Mouse (Mus musculus): ENCODE data around the gene Aff1.

The Aff1 gene

GRCm38 (mm10) chr5:103693041-103693641 lies 967 bp downstream of the Aff1 start:
- DNase-seq (ENCODE audit: low spot score), result peak; percentile 17

- no peak for DNase-seq (ENCODE audit: low spot score)
Measured at GRCm38 (mm10) chr5:103694094-103694493, 1.9 kb downstream of the Aff1 start.

- no peak for DNase-seq (ENCODE audit: low spot score)
Measured at GRCm38 (mm10) chr5:103697875-103698491, 5.8 kb downstream of the Aff1 start.

GRCm38 (mm10) chr5:103698577-103698976 lies 6.4 kb downstream of the Aff1 start:
- no peak for DNase-seq (ENCODE audit: low spot score)

GRCm38 (mm10) chr5:103699537-103699936 lies 7.4 kb downstream of the Aff1 start:
- no peak for DNase-seq (ENCODE audit: low spot score)

GRCm38 (mm10) chr5:103700661-103701060 lies 8.5 kb downstream of the Aff1 start:
- no peak for DNase-seq (ENCODE audit: low spot score)

GRCm38 (mm10) chr5:103701466-103701865 lies 9.3 kb downstream of the Aff1 start:
- DNase-seq (ENCODE audit: low spot score), result no peak

- no peak for DNase-seq (ENCODE audit: low spot score)
Measured at GRCm38 (mm10) chr5:103702527-103702926, 10.4 kb downstream of the Aff1 start.

GRCm38 (mm10) chr5:103705331-103705730 lies 13.2 kb downstream of the Aff1 start:
- no peak for DNase-seq (ENCODE audit: low spot score)

- no peak for DNase-seq (ENCODE audit: low spot score)
Measured at GRCm38 (mm10) chr5:103705874-103706273, 13.7 kb downstream of the Aff1 start.

- no peak for DNase-seq (ENCODE audit: low spot score)
Measured at GRCm38 (mm10) chr5:103709044-103709443, 16.9 kb downstream of the Aff1 start.

- DNase-seq (ENCODE audit: low spot score), result no peak
Measured at GRCm38 (mm10) chr5:103711886-103712285, 19.7 kb downstream of the Aff1 start.

- DNase-seq (ENCODE audit: low spot score), result no peak
Measured at GRCm38 (mm10) chr5:103713422-103713821, 21.2 kb downstream of the Aff1 start.

- DNase-seq (ENCODE audit: low spot score), result no peak
Measured at GRCm38 (mm10) chr5:103714943-103715342, 22.8 kb downstream of the Aff1 start.

GRCm38 (mm10) chr5:103716824-103717342 lies 24.7 kb downstream of the Aff1 start:
- no peak for DNase-seq (ENCODE audit: low spot score)

GRCm38 (mm10) chr5:103719131-103719530 lies 27.0 kb downstream of the Aff1 start:
- no peak for DNase-seq (ENCODE audit: low spot score)

- DNase-seq (ENCODE audit: low spot score), result no peak
Measured at GRCm38 (mm10) chr5:103719851-103720250, 27.7 kb downstream of the Aff1 start.

- DNase-seq (ENCODE audit: low spot score), result no peak
Measured at GRCm38 (mm10) chr5:103720967-103721366, 28.8 kb downstream of the Aff1 start.

- no peak for DNase-seq (ENCODE audit: low spot score)
Measured at GRCm38 (mm10) chr5:103721490-103721889, 29.3 kb downstream of the Aff1 start.

- no peak for DNase-seq (ENCODE audit: low spot score)
Measured at GRCm38 (mm10) chr5:103722721-103723120, 30.5 kb downstream of the Aff1 start.

GRCm38 (mm10) chr5:103724384-103724783 lies 32.2 kb downstream of the Aff1 start:
- DNase-seq (ENCODE audit: low spot score), result no peak

GRCm38 (mm10) chr5:103724823-103725222 lies 32.6 kb downstream of the Aff1 start:
- no peak for DNase-seq (ENCODE audit: low spot score)

- DNase-seq (ENCODE audit: low spot score), result no peak
Measured at GRCm38 (mm10) chr5:103725268-103726149, 33.3 kb downstream of the Aff1 start.

All from yolk sac, embryonic 10.5 days (tissue).